Mouse (Mus musculus) small intestine, adult 2 months (tissue): Measurements from ENCODE around the gene Cldn4. TPM values are rescaled to one million over a fixed set of nuclear protein-coding genes. Genes with fewer than 3 reads are reported as not detected.
A peak's percentile ranks its signal among the peaks of the same experiment; 100 is the strongest.

ENCODE experiments used
- H3K27ac ChIP-seq: fragments of 200-500 bp; 2 replicates; pipeline ENCODE4 v1.5.1; 2012; ENCODE audit warnings: low read depth, low read length, control low read depth, inconsistent platforms; ENCODE audit not compliant: insufficient read depth
- H3K27me3 ChIP-seq: fragments of 200-500 bp; 2 replicates; pipeline ENCODE4 v1.6.1; 2012; ENCODE audit warnings: mild to moderate bottlenecking, moderate library complexity, low read length, inconsistent platforms; ENCODE audit not compliant: control insufficient read depth, insufficient read depth
- H3K36me3 ChIP-seq: fragments of 200-500 bp; 2 replicates; pipeline ENCODE4 v1.6.1; 2012; ENCODE audit warnings: mild to moderate bottlenecking, low read length, control low read depth, inconsistent platforms; ENCODE audit not compliant: control insufficient read depth, insufficient read depth
- H3K4me1 ChIP-seq: fragments of 200-500 bp; 2 replicates; pipeline ENCODE4 v1.6.1; 2012; ENCODE audit warnings: low read length, inconsistent platforms, mixed read lengths; ENCODE audit not compliant: control insufficient read depth, insufficient read depth, insufficient read length
- H3K4me3 ChIP-seq: fragments of 200-500 bp; 2 replicates; pipeline ENCODE4 v1.5.1; 2012; ENCODE audit warnings: low read depth, mild to moderate bottlenecking, control low read depth, inconsistent platforms, low read length, moderate library complexity
- CTCF ChIP-seq: fragments of 200-500 bp; IDR thresholded peaks from 2 replicates; pipeline ENCODE4 v1.5.1; 2012; ENCODE audit warnings: low read depth, mild to moderate bottlenecking, control low read depth, inconsistent platforms, low read length, moderate library complexity, mixed read lengths; ENCODE audit not compliant: insufficient replicate concordance, insufficient read length; ENCODE audit errors: extremely low read depth
- POLR2A ChIP-seq: fragments of 200-500 bp; IDR thresholded peaks from 2 replicates; pipeline ENCODE4 v1.6.1; 2012; ENCODE audit warnings: low read depth, mild to moderate bottlenecking, control low read depth, inconsistent platforms, low read length, moderate library complexity
- WGBS: fragments of 180-500 bp; shearing (Covaris S2); methylation state at CpG from one replicate; pipeline ENCODE4 v1.1.7; 2018; 5-methylcytosine and 5-hydroxymethylcytosine counted together
- polyA plus RNA-seq: library from polyadenylated mRNA; depleted of rRNA; stranded (reverse); fragments of >200 nt; gene quantifications from 2 replicates; pipeline ENCODE4 v1.2.3, GENCODE M21; 2012; rRNA removed

The Cldn4 gene
- polyA plus RNA-seq, result 112 and 571 TPM in 2 replicates

DNA sequence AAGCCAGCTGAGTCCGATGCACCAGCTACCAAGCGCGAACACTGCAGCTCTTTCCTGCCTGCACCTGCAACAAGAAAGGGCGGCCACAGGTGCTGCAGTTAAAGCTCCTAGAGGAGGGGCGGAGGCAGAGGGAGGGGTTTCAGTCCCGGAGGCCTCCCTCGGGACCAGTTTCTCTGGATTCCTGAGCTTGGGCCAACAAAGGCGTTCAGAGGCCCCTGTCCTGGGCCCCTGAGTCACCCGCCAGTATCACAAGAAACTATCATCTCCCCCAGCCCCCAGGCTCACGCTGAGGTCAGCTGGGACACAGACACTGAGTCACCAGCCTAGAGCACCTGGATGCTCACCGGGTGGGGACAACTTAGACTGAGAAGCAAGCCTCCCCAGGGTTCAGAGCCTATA is at the start of gene Cldn4:
Gene Cldn4 (minus strand): TSS at position 78 of the 399 bp plus-strand sequence.
- Histone ChIP-seq H3K4me3 (peak within 1 kb of the TSS; percentile 60), H3K27ac (0 out of 2 replicates have a peak within 1 kb of the TSS, but pooled peaks have one; percentile 1), H3K4me1 (peaks cover 21% of the 10 kb centered on the region), H3K27me3 (peaks cover 6% of the 10 kb centered on the region), H3K36me3 (no peaks in the 10 kb centered on the region)
- no peak for TF ChIP-seq CTCF
- TF ChIP-seq POLR2A, result peak; percentile 45
- 17% methylated on average over 11 of the region's 11 CpGs for WGBS

DNA sequence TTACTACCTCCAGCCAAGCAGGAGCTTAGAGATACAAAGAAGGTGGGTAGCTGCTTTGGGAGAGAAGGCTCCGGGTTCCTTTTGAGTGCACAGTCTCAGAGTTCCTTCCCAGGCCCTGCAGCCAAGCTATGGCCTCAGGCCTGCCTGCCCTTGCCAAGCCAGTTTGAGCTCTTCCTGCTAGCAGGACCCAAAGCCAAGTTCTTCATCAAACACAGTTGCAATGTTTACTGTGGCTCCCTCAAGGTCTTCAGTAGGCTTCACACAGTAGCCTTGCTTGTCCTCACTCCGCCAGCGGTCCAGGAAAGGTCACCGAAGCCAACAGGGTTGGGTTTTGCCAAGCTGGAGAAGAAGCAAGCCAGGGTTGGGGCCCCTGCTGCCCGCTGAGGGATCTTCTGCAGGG is 45.8 kb upstream of the Cldn4 start:
- H3K4me3 ChIP-seq, result no peak overlapping the region
- H3K27me3 ChIP-seq, result no peaks in the 10 kb centered on the region
- 82% methylated on average over 5 of the region's 5 CpGs for WGBS
- H3K27ac ChIP-seq, result no peak overlapping the region
- H3K36me3 ChIP-seq, result peaks cover 6% of the 10 kb centered on the region; the same call in 1 of the 2 replicates
- H3K4me1 ChIP-seq, result peaks cover 9% of the 10 kb centered on the region
- TF ChIP-seq CTCF (no peak), POLR2A (no peak)

DNA sequence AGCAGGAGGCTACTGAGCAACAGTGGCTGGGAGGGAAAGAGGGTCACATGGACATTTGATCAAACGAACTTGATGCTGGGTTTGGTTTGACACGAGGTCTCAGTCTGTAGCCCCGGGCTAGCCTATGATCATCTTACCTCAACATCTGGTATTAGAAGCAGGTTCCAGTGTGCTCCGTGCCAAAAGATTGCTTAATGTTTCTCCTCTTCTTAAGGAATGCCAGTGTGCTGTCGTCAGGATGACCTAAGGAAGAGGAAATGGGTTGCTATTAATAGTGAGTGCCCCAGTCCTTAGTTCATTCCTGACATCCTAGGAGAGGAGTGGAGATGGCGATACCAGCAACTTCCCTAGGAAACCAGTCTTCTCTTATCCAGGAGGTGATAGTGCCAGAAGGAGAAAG is 43.0 kb upstream of the Cldn4 start:
- Histone ChIP-seq H3K27me3 (peaks cover 4% of the 10 kb centered on the region; the same call in 1 of the 2 replicates), H3K4me3 (peak overlapping the region; percentile 59), H3K4me1 (peaks cover 15% of the 10 kb centered on the region), H3K36me3 (peaks cover 6% of the 10 kb centered on the region; the same call in 1 of the 2 replicates), H3K27ac (peak overlapping the region; percentile 95)
- no peak for TF ChIP-seq CTCF
- no peak for TF ChIP-seq POLR2A
- WGBS, result 11% methylated on average over 6 of the region's 6 CpGs

DNA sequence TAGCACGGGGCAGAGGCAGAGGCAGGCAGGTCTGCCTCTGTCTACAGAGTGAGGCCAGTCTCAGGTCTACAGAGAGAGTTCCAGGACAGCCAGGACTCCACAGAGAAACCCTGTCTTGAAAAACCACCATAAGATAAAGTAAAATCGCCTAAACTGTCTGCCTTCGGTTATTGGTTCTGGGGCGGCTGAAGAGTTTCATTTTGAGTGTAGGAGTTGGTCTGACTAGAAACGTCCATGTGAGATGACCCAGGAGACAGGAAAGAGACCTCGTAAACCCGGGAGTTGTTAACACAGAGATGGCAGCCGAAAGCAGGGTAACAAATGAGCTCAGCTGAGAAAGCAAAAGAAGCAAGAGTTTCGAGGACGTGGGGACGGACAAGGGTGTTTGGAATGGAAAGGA is 42.4 kb upstream of the Cldn4 start:
- H3K36me3 ChIP-seq, result peaks cover 6% of the 10 kb centered on the region; the same call in 1 of the 2 replicates
- H3K4me3 ChIP-seq, result peak overlapping the region; percentile 59
- no peak for TF ChIP-seq POLR2A
- TF ChIP-seq CTCF, result no peak
- H3K4me1 ChIP-seq, result peaks cover 20% of the 10 kb centered on the region
- peak overlapping the region; percentile 95 for H3K27ac ChIP-seq
- 13% methylated on average over 11 of the region's 11 CpGs for WGBS
- H3K27me3 ChIP-seq, result peaks cover 4% of the 10 kb centered on the region; the same call in 1 of the 2 replicates

DNA sequence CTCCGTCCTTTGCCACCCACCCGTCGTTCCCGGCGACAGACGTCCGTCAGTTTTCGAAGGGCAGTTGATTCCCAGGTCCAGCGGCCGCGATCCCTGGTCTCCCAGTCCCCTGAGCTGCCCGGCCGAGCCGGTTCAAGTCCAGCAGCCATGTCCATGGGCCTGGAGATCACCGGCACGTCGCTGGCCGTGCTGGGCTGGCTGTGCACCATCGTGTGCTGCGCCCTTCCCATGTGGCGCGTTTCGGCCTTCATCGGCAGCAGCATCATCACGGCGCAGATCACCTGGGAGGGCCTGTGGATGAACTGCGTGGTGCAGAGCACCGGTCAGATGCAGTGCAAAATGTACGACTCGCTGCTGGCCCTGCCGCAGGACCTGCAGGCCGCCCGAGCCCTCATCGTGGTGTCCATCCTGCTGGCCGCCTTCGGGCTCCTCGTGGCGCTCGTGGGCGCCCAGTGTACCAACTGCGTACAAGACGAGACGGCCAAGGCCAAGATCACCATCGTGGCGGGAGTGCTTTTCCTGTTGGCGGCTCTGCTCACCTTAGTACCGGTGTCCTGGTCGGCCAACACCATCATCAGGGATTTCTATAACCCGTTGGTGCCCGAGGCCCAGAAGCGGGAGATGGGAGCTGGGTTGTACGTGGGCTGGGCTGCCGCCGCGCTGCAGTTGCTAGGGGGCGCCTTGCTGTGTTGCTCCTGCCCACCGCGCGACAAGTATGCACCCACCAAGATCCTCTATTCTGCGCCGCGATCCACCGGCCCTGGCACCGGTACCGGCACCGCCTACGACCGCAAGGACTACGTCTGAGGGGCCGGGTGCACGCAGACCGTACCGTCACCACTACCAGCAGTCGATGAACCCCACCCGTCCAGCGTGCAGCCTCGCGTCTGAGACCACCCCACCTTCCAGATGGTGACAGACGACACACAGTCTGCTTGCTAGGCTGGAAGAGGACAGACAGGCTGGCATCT is 39.8 kb upstream of the Cldn4 start:
- peak overlapping the region; percentile 70 for H3K4me3 ChIP-seq
- 3% methylated on average over 79 of the region's 79 CpGs for WGBS

DNA sequence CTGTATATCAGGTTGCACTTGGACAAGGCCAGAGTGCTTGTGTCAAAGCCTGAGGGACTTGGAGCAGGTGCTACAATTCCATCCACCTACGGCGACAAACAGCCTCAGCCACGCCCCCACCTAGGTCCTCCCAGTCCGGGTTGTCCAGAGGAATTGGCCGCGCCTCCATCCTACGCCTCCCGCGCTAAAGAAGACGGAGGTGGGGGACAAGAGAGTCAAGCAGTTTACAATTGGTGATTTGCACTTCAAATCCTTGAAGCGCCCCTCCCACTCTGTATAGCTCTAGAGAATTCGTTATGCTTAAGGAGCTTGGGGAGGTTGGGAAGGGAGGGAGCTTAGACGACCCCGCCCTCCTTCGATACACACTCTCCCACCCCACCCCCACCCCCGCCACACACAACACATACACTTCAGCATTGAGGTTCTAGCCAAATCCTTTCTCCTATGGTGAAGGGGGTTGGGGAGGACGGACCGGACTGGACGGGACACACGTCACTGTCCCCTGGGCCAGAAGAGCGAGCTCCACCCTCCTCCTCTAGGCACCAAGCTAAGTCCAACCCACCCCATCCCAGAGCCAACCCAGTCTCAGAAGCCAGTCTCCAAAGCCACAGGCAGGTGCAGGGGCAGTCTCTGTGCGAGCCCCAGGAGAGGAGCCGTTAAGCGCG is 39.0 kb upstream of the Cldn4 start, which contains the start of gene Cldn3:
Gene Cldn3 (plus strand): TSS at position 582 of the 665 bp plus-strand sequence.
- peaks cover 4% of the 10 kb centered on the region; the same call in 1 of the 2 replicates for H3K27me3 ChIP-seq
- H3K4me3 ChIP-seq, result peak within 1 kb of the TSS; percentile 70
- TF ChIP-seq POLR2A (peak; percentile 98), CTCF (no peak)
- peaks cover 6% of the 10 kb centered on the region; the same call in 1 of the 2 replicates for H3K36me3 ChIP-seq
- peak within 1 kb of the TSS; percentile 95 for H3K27ac ChIP-seq
- 3% methylated on average over 25 of the region's 25 CpGs for WGBS
- H3K4me1 ChIP-seq, result peaks cover 31% of the 10 kb centered on the region

More for the DNA sequence above, 39.8 kb upstream of the Cldn4 start:
- H3K27me3 ChIP-seq, result peaks cover 4% of the 10 kb centered on the region; the same call in 1 of the 2 replicates
- TF ChIP-seq CTCF (peak; percentile 12; the same call in 1 of the 2 replicates), POLR2A (no peak)
- peaks cover 30% of the 10 kb centered on the region for H3K4me1 ChIP-seq
- H3K36me3 ChIP-seq, result peaks cover 6% of the 10 kb centered on the region; the same call in 1 of the 2 replicates
- H3K27ac ChIP-seq, result peak overlapping the region; percentile 95
